Mouse (Mus musculus): ENCODE data around the gene Plekhh3. TPM values are rescaled to one million over a fixed set of nuclear protein-coding genes. Genes with fewer than 3 reads are reported as not detected.
"Not testable (repeated sequence)": the region's sequence is repeated elsewhere in the genome, so short reads cannot be mapped to it uniquely, and the experiment has no call there.

The Plekhh3 gene
- polyA plus RNA-seq, 1 experiment, result 2.5 TPM

DNA sequence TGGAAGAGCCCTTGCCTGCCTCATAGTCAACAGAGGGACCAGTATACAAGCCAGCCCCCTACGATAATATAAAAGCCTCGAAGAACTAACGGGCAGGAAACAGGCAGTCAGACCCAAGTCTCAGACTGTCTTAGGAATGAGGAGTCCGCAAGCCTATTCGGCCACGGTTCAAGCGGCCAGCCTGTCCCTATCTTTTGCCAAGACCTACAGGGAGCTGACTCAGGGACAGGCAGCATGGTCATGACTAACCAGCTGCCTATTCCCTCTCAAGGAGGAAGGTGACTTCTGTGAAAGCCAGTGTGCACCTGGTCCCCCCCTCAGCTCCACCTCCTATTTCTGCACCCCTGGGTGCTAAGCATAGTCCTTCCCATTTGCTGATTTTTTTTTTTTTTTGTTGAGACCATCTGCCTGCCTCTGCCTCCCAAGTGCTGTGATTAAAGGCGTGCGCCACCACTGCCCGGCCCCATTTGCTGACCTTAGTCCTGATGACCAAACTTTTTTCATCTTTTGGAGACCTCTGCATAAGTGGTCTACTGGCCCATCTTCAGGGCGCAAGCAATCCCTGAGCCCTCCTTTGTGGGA, 42.1 kb downstream of the Plekhh3 start:
- H3K9me3 ChIP-seq (replicated peaks; ENCODE audit: control insufficient read depth, insufficient read depth, low read length, poor library complexity, severe bottlenecking), result no peaks in the 10 kb centered on the region
- H3K27me3 ChIP-seq (ENCODE audit: control insufficient read depth, insufficient read depth, low read length, poor library complexity, severe bottlenecking), result no peaks in the 10 kb centered on the region
- H3K4me3 ChIP-seq (ENCODE audit: low read depth, low read length), result no peak overlapping the region
- H3K27ac ChIP-seq (ENCODE audit: insufficient read depth, low read length), result no peak overlapping the region
- H3K9ac ChIP-seq (ENCODE audit: low read depth, poor library complexity, severe bottlenecking), result no peak overlapping the region
- H3K36me3 ChIP-seq (ENCODE audit: control insufficient read depth, insufficient read depth, low read length, poor library complexity, severe bottlenecking), result peaks cover 6% of the 10 kb centered on the region
- H3K4me1 ChIP-seq (ENCODE audit: control insufficient read depth, insufficient read depth, low read length), result no peaks in the 10 kb centered on the region
- no peak for TF ChIP-seq POLR2A (IDR thresholded peaks at IDR 0.05; ENCODE audit: insufficient read depth, low read length)
- TF ChIP-seq CTCF (IDR thresholded peaks at IDR 0.05; ENCODE audit: low read depth, low read length), result no peak
- no peak for TF ChIP-seq EP300 (IDR thresholded peaks at IDR 0.05; ENCODE audit: insufficient read depth, low read depth, low read length)

GRCm38 (mm10) chr11:101127075-101127474, 44.1 kb downstream of the Plekhh3 start:
- Histone ChIP-seq H3K27ac (ENCODE audit: insufficient read depth, low read length) (no peak overlapping the region), H3K9me3 (replicated peaks; ENCODE audit: control insufficient read depth, insufficient read depth, low read length, poor library complexity, severe bottlenecking) (no peaks in the 10 kb centered on the region), H3K27me3 (ENCODE audit: control insufficient read depth, insufficient read depth, low read length, poor library complexity, severe bottlenecking) (no peaks in the 10 kb centered on the region), H3K4me3 (ENCODE audit: low read depth, low read length) (no peak overlapping the region), H3K4me1 (ENCODE audit: control insufficient read depth, insufficient read depth, low read length) (no peaks in the 10 kb centered on the region), H3K36me3 (ENCODE audit: control insufficient read depth, insufficient read depth, low read length, poor library complexity, severe bottlenecking) (peaks cover 8% of the 10 kb centered on the region), H3K9ac (ENCODE audit: low read depth, poor library complexity, severe bottlenecking) (no peak overlapping the region)
- TF ChIP-seq CTCF (IDR thresholded peaks at IDR 0.05; ENCODE audit: low read depth, low read length) (peak; percentile 28), EP300 (IDR thresholded peaks at IDR 0.05; ENCODE audit: insufficient read depth, low read depth, low read length) (no peak), POLR2A (IDR thresholded peaks at IDR 0.05; ENCODE audit: insufficient read depth, low read length) (no peak)

DNA sequence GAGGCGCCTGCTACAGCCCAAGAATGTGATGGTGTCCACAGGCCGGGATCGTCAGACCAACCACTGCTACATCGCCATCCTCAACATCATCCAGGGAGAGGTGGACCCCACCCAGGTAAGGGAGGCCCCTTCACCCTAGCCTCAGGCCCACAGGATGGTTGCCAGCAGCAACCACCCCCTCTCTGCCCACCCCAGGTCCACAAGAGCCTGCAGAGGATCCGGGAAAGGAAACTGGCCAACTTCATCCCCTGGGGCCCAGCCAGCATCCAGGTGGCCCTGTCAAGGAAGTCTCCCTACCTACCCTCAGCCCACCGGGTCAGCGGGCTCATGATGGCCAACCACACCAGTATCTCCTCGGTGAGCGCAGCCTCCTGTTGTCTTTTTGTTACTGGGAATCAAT, 46.1 kb downstream of the Plekhh3 start:
- H3K4me3 ChIP-seq (ENCODE audit: low read depth, low read length); H3K9me3 ChIP-seq (replicated peaks; ENCODE audit: control insufficient read depth, insufficient read depth, low read length, poor library complexity, severe bottlenecking); H3K9ac ChIP-seq (ENCODE audit: low read depth, poor library complexity, severe bottlenecking); H3K27ac ChIP-seq (ENCODE audit: insufficient read depth, low read length); H3K36me3 ChIP-seq (ENCODE audit: control insufficient read depth, insufficient read depth, low read length, poor library complexity, severe bottlenecking); H3K27me3 ChIP-seq (ENCODE audit: control insufficient read depth, insufficient read depth, low read length, poor library complexity, severe bottlenecking); H3K4me1 ChIP-seq (ENCODE audit: control insufficient read depth, insufficient read depth, low read length): not testable (repeated sequence)

GRCm38 (mm10) chr11:101124494-101124893, 46.7 kb downstream of the Plekhh3 start:
- not testable (repeated sequence) for H3K27me3 ChIP-seq (ENCODE audit: control insufficient read depth, insufficient read depth, low read length, poor library complexity, severe bottlenecking); H3K27ac ChIP-seq (ENCODE audit: insufficient read depth, low read length); H3K4me1 ChIP-seq (ENCODE audit: control insufficient read depth, insufficient read depth, low read length); H3K36me3 ChIP-seq (ENCODE audit: control insufficient read depth, insufficient read depth, low read length, poor library complexity, severe bottlenecking); H3K9me3 ChIP-seq (replicated peaks; ENCODE audit: control insufficient read depth, insufficient read depth, low read length, poor library complexity, severe bottlenecking); H3K4me3 ChIP-seq (ENCODE audit: low read depth, low read length); H3K9ac ChIP-seq (ENCODE audit: low read depth, poor library complexity, severe bottlenecking)

- Histone ChIP-seq H3K4me3 (ENCODE audit: low read depth, low read length) (peak overlapping the region; percentile 78), H3K27ac (ENCODE audit: insufficient read depth, low read length) (no peak overlapping the region), H3K27me3 (ENCODE audit: control insufficient read depth, insufficient read depth, low read length, poor library complexity, severe bottlenecking) (no peaks in the 10 kb centered on the region), H3K9me3 (replicated peaks; ENCODE audit: control insufficient read depth, insufficient read depth, low read length, poor library complexity, severe bottlenecking) (no peaks in the 10 kb centered on the region), H3K9ac (ENCODE audit: low read depth, poor library complexity, severe bottlenecking) (peak overlapping the region; percentile 47), H3K4me1 (ENCODE audit: control insufficient read depth, insufficient read depth, low read length) (no peaks in the 10 kb centered on the region), H3K36me3 (ENCODE audit: control insufficient read depth, insufficient read depth, low read length, poor library complexity, severe bottlenecking) (0 out of 2 replicates have a peak, but pooled peaks cover 2% of the 10 kb centered on the region)
- no peak for TF ChIP-seq EP300 (IDR thresholded peaks at IDR 0.05; ENCODE audit: insufficient read depth, low read depth, low read length)
- no peak for TF ChIP-seq POLR2A (IDR thresholded peaks at IDR 0.05; ENCODE audit: insufficient read depth, low read length)
- TF ChIP-seq CTCF (IDR thresholded peaks at IDR 0.05; ENCODE audit: low read depth, low read length), result no peak
Observed at GRCm38 (mm10) chr11:101120545-101121188, 50.5 kb downstream of the Plekhh3 start.

DNA sequence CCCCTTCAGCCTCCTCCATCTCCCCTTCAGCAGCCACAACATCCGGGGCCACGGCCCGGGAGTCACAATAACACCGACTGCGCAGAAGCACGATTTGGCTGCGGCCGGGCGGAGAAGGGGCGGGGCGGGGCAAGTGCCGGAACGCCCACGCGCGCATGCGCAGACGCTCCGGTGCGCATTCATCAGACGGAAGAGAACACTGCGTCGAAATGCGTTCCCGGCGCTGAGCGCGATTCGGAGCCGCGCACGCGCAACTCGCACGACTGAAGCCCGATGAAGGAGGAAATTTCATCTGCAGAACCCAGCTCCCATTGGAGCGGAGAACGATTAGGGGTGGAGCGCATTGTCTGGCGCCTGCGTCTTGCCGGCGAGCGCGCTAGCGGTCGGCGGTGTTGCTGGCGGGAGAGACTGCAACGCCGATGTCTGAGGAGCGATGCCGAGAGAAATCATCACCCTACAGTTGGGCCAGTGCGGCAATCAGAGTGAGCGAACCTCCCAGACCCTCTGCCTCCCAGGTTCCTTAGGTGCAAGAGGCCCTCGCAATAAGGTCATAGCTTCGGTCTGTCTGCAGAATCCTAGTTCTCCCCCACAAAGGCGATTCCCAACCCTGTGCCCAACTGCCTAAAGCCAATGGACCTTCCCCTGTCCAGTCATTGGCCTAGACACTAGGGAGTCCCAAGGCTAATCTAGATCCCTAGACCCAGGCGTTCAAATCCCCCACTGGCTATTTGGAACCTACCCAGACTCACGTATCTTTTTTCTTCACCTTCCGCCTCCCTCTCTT, 51.2 kb downstream of the Plekhh3 start, which contains the start of the genes Retreg3 and Tubg1:
Gene Retreg3 (minus strand): TSS at position 133 of the 784 bp plus-strand sequence.
Gene Tubg1 (plus strand): TSS at position 178 of the 784 bp plus-strand sequence.
- Histone ChIP-seq H3K36me3 (ENCODE audit: control insufficient read depth, insufficient read depth, low read length, poor library complexity, severe bottlenecking) (0 out of 2 replicates have a peak, but pooled peaks cover 2% of the 10 kb centered on the region), H3K4me3 (ENCODE audit: low read depth, low read length) (peak within 1 kb of the TSS; percentile 96), H3K27ac (ENCODE audit: insufficient read depth, low read length) (peak within 1 kb of the TSS; percentile 37; the same call in 1 of the 2 replicates), H3K9ac (ENCODE audit: low read depth, poor library complexity, severe bottlenecking) (peak within 1 kb of the TSS; percentile 87), H3K27me3 (ENCODE audit: control insufficient read depth, insufficient read depth, low read length, poor library complexity, severe bottlenecking) (no peaks in the 10 kb centered on the region), H3K9me3 (replicated peaks; ENCODE audit: control insufficient read depth, insufficient read depth, low read length, poor library complexity, severe bottlenecking) (no peaks in the 10 kb centered on the region), H3K4me1 (ENCODE audit: control insufficient read depth, insufficient read depth, low read length) (no peaks in the 10 kb centered on the region)
- peak; percentile 48; the same call in 1 of the 2 replicates for TF ChIP-seq EP300 (IDR thresholded peaks at IDR 0.05; ENCODE audit: insufficient read depth, low read depth, low read length)
- TF ChIP-seq CTCF (IDR thresholded peaks at IDR 0.05; ENCODE audit: low read depth, low read length), result no peak
- TF ChIP-seq POLR2A (IDR thresholded peaks at IDR 0.05; ENCODE audit: insufficient read depth, low read length), result peak; percentile 36

Measured in ES-Bruce4 (cell line).